Mouse (Mus musculus): ENCODE measurements around the gene Pde6h.

GRCm38 (mm10) chr6:136989824-136990497 is 66.3 kb downstream of the Pde6h start:
- no peak for TF ChIP-seq CTCF (IDR thresholded peaks at IDR 0.05; ENCODE audit: low read depth)
- TF ChIP-seq EP300 (optimal IDR thresholded peaks at IDR 0.05), result no peak
